Mouse (Mus musculus) forebrain, embryonic 14.5 days (tissue): ENCODE measurements around the gene Esrra. TPM values are rescaled to one million over a fixed set of nuclear protein-coding genes. Genes with fewer than 3 reads are reported as not detected.

Experiments
- ATAC-seq: fragments of 200-750 bp; cut with Nextera tagmentation; 2 replicates; pipeline ENCODE4 v1.8.0; 2017; ENCODE audit warnings: mild to moderate bottlenecking, moderate library complexity
- DNase-seq: peaks from one replicate; pipeline ENCODE4 v3.0.0-alpha.2; 2015; ENCODE audit warnings: low spot score
- H3K27ac ChIP-seq: fragments of 300-500 bp; sonication (generic); 2 replicates; pipeline ENCODE4 v1.5.1; 2014; ENCODE audit warnings: low read depth, mild to moderate bottlenecking, control low read depth, low read length, moderate library complexity
- H3K27me3 ChIP-seq: fragments of 300-500 bp; sonication (generic); replicated peaks from 2 replicates; pipeline ENCODE4 v1.6.1; 2014; ENCODE audit warnings: low read length, control low read depth, mixed read lengths; ENCODE audit not compliant: control insufficient read depth, insufficient read depth
- H3K36me3 ChIP-seq: fragments of 300-500 bp; sonication (generic); 2 replicates; pipeline ENCODE4 v1.6.1; 2014; ENCODE audit warnings: low read length, control low read depth; ENCODE audit not compliant: control insufficient read depth, insufficient read depth
- H3K4me1 ChIP-seq: fragments of 300-500 bp; sonication (generic); 2 replicates; pipeline ENCODE4 v1.6.1; 2014; ENCODE audit warnings: antibody characterized with exemption, low read length, control low read depth; ENCODE audit not compliant: control insufficient read depth, insufficient read depth
- H3K4me2 ChIP-seq: fragments of 300-500 bp; sonication (generic); 2 replicates; pipeline ENCODE4 v1.6.1; 2014; ENCODE audit warnings: mild to moderate bottlenecking, control low read depth, low read length
- H3K4me3 ChIP-seq: fragments of 300-500 bp; sonication (generic); 2 replicates; pipeline ENCODE4 v1.5.1; 2014; ENCODE audit warnings: low read depth, low read length, control low read depth
- H3K9ac ChIP-seq: fragments of 300-500 bp; sonication (generic); 2 replicates; pipeline ENCODE4 v1.6.1; 2014; ENCODE audit warnings: mild to moderate bottlenecking, low read length, control low read depth, moderate library complexity
- H3K9me3 ChIP-seq: fragments of 300-500 bp; sonication (generic); replicated peaks from 2 replicates; pipeline ENCODE4 v1.6.1; 2016; ENCODE audit warnings: low read length, control low read depth, mixed read lengths; ENCODE audit not compliant: control insufficient read depth
- WGBS: fragments of 180-500 bp; shearing (Covaris S2); extraction: QIAGEN DNeasy Blood & Tissue Kit; methylation state at CpG from one replicate; pipeline ENCODE4 v1.1.7; 2014; 5-methylcytosine and 5-hydroxymethylcytosine counted together
- polyA plus RNA-seq: library from polyadenylated mRNA; unstranded; fragments of >200 nt; fragmentation: Nextera tagmentation; extraction: Ambion mirVana; gene quantifications from 2 replicates; pipeline ENCODE4 v1.2.1, GENCODE M21; 2014

Esrra gene
- polyA plus RNA-seq, 1 experiment from 2014 or later = 6.3 TPM

- no peak for DNase-seq
- no peaks in the 10 kb centered on the region for H3K27me3 ChIP-seq
- peaks cover 23% of the 10 kb centered on the region for H3K4me1 ChIP-seq
- H3K27ac ChIP-seq = no peak overlapping the region
- H3K36me3 ChIP-seq = peaks cover 9% of the 10 kb centered on the region; the same call in 1 of the 2 replicates
- H3K9ac ChIP-seq = no peak overlapping the region
- H3K4me2 ChIP-seq = no peak overlapping the region
- ATAC-seq = no peak
- H3K4me3 ChIP-seq = no peak overlapping the region
- no peaks in the 10 kb centered on the region for H3K9me3 ChIP-seq
- 95% methylated on average over 6 of the region's 6 CpGs for WGBS
Measured at GRCm38 (mm10) chr19:6943709-6944108, 22.1 kb upstream of the Esrra start.

DNA sequence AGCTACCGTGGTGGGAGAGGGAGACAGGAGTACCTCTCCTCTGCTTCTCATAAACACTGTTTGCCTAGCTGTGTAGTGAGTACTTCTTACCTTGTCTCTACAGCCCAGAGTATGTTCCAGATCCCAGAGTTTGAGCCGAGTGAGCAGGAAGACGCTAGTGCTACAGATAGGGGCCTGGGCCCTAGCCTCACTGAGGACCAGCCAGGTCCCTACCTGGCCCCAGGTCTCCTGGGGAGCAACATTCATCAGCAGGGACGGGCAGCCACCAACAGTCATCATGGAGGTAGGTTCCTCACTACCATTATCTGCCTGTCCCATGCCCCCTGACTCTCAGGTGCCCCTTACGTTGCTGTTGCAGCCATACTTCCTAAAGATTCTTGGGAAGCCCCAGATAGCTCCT is 21.2 kb upstream of the Esrra start:
- Histone ChIP-seq H3K36me3 (peaks cover 9% of the 10 kb centered on the region; the same call in 1 of the 2 replicates), H3K27me3 (no peaks in the 10 kb centered on the region), H3K4me2 (peak overlapping the region; percentile 97), H3K9me3 (no peaks in the 10 kb centered on the region), H3K27ac (peak overlapping the region; percentile 91), H3K4me1 (peaks cover 25% of the 10 kb centered on the region), H3K4me3 (peak overlapping the region; percentile 77), H3K9ac (peak overlapping the region; percentile 86)
- DNase-seq (no peak), ATAC-seq (no peak)
- 28% methylated on average over 5 of the region's 5 CpGs for WGBS

DNA sequence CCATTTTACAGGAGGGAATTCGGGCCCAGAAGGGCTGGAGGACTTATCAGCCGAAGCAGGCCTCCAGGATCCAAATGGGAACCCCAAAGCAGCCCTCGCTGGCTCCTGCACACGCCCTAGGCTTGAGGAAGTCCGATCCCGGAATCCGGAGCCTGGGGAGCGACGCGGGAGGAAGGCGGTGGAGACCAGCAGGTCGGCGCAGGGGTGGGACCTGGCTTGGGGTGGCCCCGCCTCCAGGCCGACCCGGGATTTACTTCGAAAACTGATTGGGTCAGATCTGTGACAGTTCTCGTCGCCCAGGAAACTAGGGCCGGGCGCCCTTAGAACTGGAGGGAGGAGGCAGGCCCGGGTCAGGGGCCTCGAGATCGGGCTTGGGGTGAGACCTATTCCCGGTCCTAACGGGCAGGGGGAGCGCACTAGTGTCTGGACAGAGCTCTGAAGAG is 20.7 kb upstream of the Esrra start, which contains the start of gene Gpr137:
TSS of gene Gpr137 (minus strand) at position 232 of the 443 bp plus-strand sequence.
- H3K27ac ChIP-seq = peak within 1 kb of the TSS; percentile 91
- H3K4me2 ChIP-seq = peak within 1 kb of the TSS; percentile 97
- peak within 1 kb of the TSS; percentile 86 for H3K9ac ChIP-seq
- under 1% methylated on average over 27 of the region's 27 CpGs for WGBS
- no peaks in the 10 kb centered on the region for H3K27me3 ChIP-seq
- H3K4me3 ChIP-seq = peak within 1 kb of the TSS; percentile 77
- H3K4me1 ChIP-seq = peaks cover 25% of the 10 kb centered on the region
- peak; percentile 83 for ATAC-seq
- H3K9me3 ChIP-seq = no peaks in the 10 kb centered on the region
- peaks cover 9% of the 10 kb centered on the region; the same call in 1 of the 2 replicates for H3K36me3 ChIP-seq
- peak; percentile 90 for DNase-seq

DNA sequence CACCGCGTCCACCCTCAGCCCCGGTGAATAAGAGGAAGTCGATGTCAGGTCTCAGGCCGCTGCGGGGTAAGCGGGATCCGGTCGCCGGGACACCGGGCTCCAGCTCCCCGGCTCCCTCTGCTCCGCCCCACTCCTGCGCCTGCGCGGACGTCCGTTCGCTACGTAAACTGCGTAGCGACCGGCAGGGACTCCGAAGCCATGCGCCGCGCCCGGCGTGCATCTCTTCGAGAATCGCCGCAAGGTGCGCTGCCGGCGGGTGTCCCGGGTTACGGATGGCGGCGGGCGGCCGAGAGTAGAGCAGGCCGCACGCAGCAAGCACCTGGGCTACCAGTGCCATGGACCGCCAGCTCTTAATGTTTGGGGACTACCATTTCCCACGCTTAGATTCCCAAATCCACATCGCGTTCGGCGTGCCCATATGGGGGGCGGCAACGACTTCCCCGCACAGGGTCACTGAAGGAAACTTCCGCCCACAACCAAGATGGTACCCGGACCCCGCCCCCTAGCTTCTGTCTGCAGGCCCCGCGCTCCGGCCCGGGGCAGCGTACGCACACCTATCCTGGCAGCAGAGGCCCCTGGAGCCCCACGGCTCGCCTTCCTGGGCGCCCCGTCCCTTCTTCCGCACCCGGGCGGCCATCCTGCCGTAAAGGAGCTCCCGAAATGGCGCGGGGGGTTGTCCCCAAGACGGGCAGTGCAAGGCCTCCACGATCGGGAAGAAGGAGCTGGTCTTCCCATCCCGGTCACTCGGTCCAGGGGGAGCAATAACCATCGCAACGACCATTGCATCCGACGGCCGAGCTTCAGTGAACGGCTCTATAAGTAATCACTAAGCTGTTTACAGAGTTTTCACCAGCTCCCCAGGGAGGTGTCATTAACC is 20.0 kb upstream of the Esrra start, which contains the start of gene Bad:
TSS of gene Bad (plus strand) at position 490 of the 877 bp plus-strand sequence.
- H3K4me3 ChIP-seq = peak within 1 kb of the TSS; percentile 77
- peak within 1 kb of the TSS; percentile 86 for H3K9ac ChIP-seq
- H3K9me3 ChIP-seq = no peaks in the 10 kb centered on the region
- H3K4me2 ChIP-seq = peak within 1 kb of the TSS; percentile 97
- peaks cover 9% of the 10 kb centered on the region; the same call in 1 of the 2 replicates for H3K36me3 ChIP-seq
- DNase-seq (peak; percentile 95), ATAC-seq (peak; percentile 88)
- under 1% methylated on average over 83 of the region's 83 CpGs for WGBS
- H3K27me3 ChIP-seq = no peaks in the 10 kb centered on the region
- peaks cover 25% of the 10 kb centered on the region for H3K4me1 ChIP-seq
- peak within 1 kb of the TSS; percentile 91 for H3K27ac ChIP-seq

DNA sequence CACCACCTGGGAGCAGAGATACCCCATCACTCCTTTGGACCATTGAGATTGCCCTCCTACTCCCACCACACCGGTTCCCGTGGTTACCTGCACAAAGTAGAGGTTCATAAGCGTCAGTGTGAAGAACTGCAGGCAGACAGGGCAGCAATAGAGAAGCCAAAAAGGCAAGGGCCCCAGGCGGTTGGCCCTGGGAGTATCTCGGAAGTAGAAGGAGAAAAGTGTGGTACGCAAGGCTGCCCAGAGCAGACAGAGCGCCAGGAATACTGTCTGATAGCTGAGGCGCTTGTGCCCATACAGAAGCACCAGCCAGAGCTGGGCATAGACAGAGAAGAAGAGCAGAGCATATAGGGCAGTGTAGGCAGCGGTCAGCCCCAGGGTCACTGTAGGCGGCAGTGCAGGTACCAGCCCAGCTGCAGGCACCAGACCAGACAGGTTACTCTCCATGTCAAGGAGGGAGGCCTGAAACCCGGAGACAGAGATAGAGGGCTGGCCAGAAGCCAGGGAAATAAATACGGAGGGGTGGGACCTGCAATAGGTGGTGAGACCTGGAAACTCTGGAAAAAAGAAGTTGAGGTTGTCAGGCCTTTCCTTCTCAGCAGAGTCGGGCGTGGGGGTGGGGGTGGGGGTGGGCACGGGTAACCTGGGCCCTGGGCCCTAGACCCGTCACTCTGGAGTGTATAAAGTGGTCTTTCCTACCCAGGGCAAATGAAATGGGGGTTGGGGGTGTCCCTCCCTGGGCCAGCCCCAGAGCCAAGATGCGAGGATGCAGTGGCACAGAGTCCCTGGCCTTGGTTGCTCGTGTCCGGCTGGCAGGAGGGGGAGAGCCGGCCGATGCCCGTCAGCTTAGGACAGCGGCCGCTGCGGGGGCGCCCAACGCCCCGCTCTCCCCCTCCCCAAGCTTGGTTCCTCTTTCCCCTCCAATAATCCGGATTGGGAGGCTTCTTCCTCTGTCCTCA is 19.1 kb upstream of the Esrra start:
- Histone ChIP-seq H3K9ac (peak overlapping the region; percentile 86), H3K4me1 (peaks cover 25% of the 10 kb centered on the region), H3K27ac (no peak overlapping the region), H3K27me3 (peaks cover 8% of the 10 kb centered on the region), H3K36me3 (0 out of 2 replicates have a peak, but pooled peaks cover 3% of the 10 kb centered on the region), H3K4me2 (peak overlapping the region; percentile 97), H3K9me3 (no peaks in the 10 kb centered on the region), H3K4me3 (peak overlapping the region; percentile 77)
- ATAC-seq = peak; percentile 27
- WGBS = 22% methylated on average over 29 of the region's 29 CpGs
- no peak for DNase-seq

- DNase-seq = no peak
- H3K9ac ChIP-seq = peak overlapping the region; percentile 1
- H3K4me1 ChIP-seq = peaks cover 25% of the 10 kb centered on the region
- H3K36me3 ChIP-seq = no peaks in the 10 kb centered on the region
- WGBS = 90% methylated on average over 20 of the region's 20 CpGs
- H3K27me3 ChIP-seq = peaks cover 19% of the 10 kb centered on the region
- H3K4me3 ChIP-seq = 0 out of 2 replicates have a peak overlapping the region, but pooled peaks have one; percentile 77
- no peak overlapping the region for H3K27ac ChIP-seq
- ATAC-seq = no peak
- H3K9me3 ChIP-seq = no peaks in the 10 kb centered on the region
- H3K4me2 ChIP-seq = peak overlapping the region; percentile 97; the same call in 1 of the 2 replicates
Measured at GRCm38 (mm10) chr19:6939106-6940002, 17.7 kb upstream of the Esrra start.

GRCm38 (mm10) chr19:6937541-6938465 is 16.2 kb upstream of the Esrra start:
- DNase-seq = no peak
- peaks cover 25% of the 10 kb centered on the region for H3K4me1 ChIP-seq
- no peak for ATAC-seq

More at GRCm38 (mm10) chr19:6937541-6938465, 16.2 kb upstream of the Esrra start:
- H3K27me3 ChIP-seq = peaks cover 35% of the 10 kb centered on the region
- no peak overlapping the region for H3K4me2 ChIP-seq
- 77% methylated on average over 16 of the region's 16 CpGs for WGBS
- H3K27ac ChIP-seq = no peak overlapping the region
- H3K36me3 ChIP-seq = no peaks in the 10 kb centered on the region
- no peak overlapping the region for H3K4me3 ChIP-seq
- H3K9me3 ChIP-seq = no peaks in the 10 kb centered on the region
- no peak overlapping the region for H3K9ac ChIP-seq
